Mouse (Mus musculus) hindbrain, embryonic 12.5 days (tissue): ENCODE measurements around the gene Hgf. TPM values are rescaled to one million over a fixed set of nuclear protein-coding genes. Genes with fewer than 3 reads are reported as not detected.

Source experiments
- ATAC-seq: fragments of 200-750 bp; cut with Nextera tagmentation; 2 replicates; pipeline ENCODE4 v1.8.0; 2017; ENCODE audit warnings: moderate TSS enrichment; ENCODE audit not compliant: low FRiP score
- H3K27ac ChIP-seq: fragments of 300-500 bp; sonication (generic); 2 replicates; pipeline ENCODE4 v1.5.1; 2016; ENCODE audit warnings: mild to moderate bottlenecking
- H3K27me3 ChIP-seq: fragments of 300-500 bp; sonication (generic); 2 replicates; pipeline ENCODE4 v1.6.1; 2016; ENCODE audit warnings: mild to moderate bottlenecking
- H3K36me3 ChIP-seq: fragments of 300-500 bp; sonication (generic); 2 replicates; pipeline ENCODE4 v1.6.1; 2016; ENCODE audit warnings: mild to moderate bottlenecking
- H3K4me1 ChIP-seq: fragments of 300-500 bp; sonication (generic); 2 replicates; pipeline ENCODE4 v1.6.1; 2016
- H3K4me2 ChIP-seq: fragments of 300-500 bp; sonication (generic); replicated peaks from 2 replicates; pipeline ENCODE4 v1.6.1; 2016; ENCODE audit warnings: mild to moderate bottlenecking
- H3K4me3 ChIP-seq: fragments of 300-500 bp; sonication (generic); 2 replicates; pipeline ENCODE4 v1.5.1; 2016; ENCODE audit warnings: mild to moderate bottlenecking
- H3K9ac ChIP-seq: fragments of 300-500 bp; sonication (generic); 2 replicates; pipeline ENCODE4 v1.6.1; 2016; ENCODE audit warnings: mild to moderate bottlenecking, moderate library complexity
- H3K9me3 ChIP-seq: fragments of 300-500 bp; sonication (generic); replicated peaks from 2 replicates; pipeline ENCODE4 v1.6.1; 2016; ENCODE audit warnings: mild to moderate bottlenecking
- WGBS: fragments of 180-500 bp; shearing (Covaris S2); methylation state at CpG from one replicate; pipeline ENCODE4 v1.1.7; 2016; 5-methylcytosine and 5-hydroxymethylcytosine counted together
- polyA plus RNA-seq: library from polyadenylated mRNA; unstranded; fragments of >200 nt; fragmentation: Nextera tagmentation; extraction: Ambion mirVana; gene quantifications from 2 replicates; pipeline ENCODE4 v1.2.1, GENCODE M21; 2016

Gene Hgf
- polyA plus RNA-seq: 0.97 and 1.1 TPM in 2 replicates

- 0 out of 2 replicates have a peak, but pooled peaks cover 5% of the 10 kb centered on the region for H3K4me1 ChIP-seq
- ATAC-seq: peak; percentile 73
- WGBS: 11% methylated on average over 16 of the region's 16 CpGs
- peak within 1 kb of the TSS; percentile 20 for H3K4me3 ChIP-seq
- no peak within 1 kb of the TSS for H3K9ac ChIP-seq
- peak within 1 kb of the TSS; percentile 47 for H3K4me2 ChIP-seq
- no peak within 1 kb of the TSS for H3K27ac ChIP-seq
- no peaks in the 10 kb centered on the region for H3K36me3 ChIP-seq
- no peaks in the 10 kb centered on the region for H3K9me3 ChIP-seq
- H3K27me3 ChIP-seq: no peaks in the 10 kb centered on the region; the same call in 1 of the 2 replicates
Observed at GRCm38 (mm10) chr5:16553304-16554047, at the start of gene Hgf. Gene Hgf (plus strand): TSS chr5:16553495.

GRCm38 (mm10) chr5:16506702-16507350 lies 46.5 kb upstream of the Hgf start:
- no peak overlapping the region for H3K27ac ChIP-seq
- H3K4me2 ChIP-seq: no peak overlapping the region
- no peaks in the 10 kb centered on the region for H3K36me3 ChIP-seq
- WGBS: 86% methylated on average over 4 of the region's 4 CpGs
- H3K4me3 ChIP-seq: no peak overlapping the region
- H3K9ac ChIP-seq: no peak overlapping the region
- no peaks in the 10 kb centered on the region for H3K9me3 ChIP-seq
- no peaks in the 10 kb centered on the region for H3K27me3 ChIP-seq
- ATAC-seq: no peak
- H3K4me1 ChIP-seq: no peaks in the 10 kb centered on the region

GRCm38 (mm10) chr5:16531619-16532277 lies 21.5 kb upstream of the Hgf start:
- Histone ChIP-seq H3K27ac (no peak overlapping the region), H3K9me3 (no peaks in the 10 kb centered on the region), H3K27me3 (no peaks in the 10 kb centered on the region), H3K4me3 (no peak overlapping the region), H3K4me2 (no peak overlapping the region), H3K9ac (no peak overlapping the region), H3K4me1 (no peaks in the 10 kb centered on the region), H3K36me3 (no peaks in the 10 kb centered on the region)
- WGBS: 89% methylated on average over 3 of the region's 3 CpGs
- no peak for ATAC-seq

- Histone ChIP-seq H3K4me2 (no peak overlapping the region), H3K9ac (no peak overlapping the region), H3K4me3 (no peak overlapping the region), H3K27ac (no peak overlapping the region), H3K27me3 (no peaks in the 10 kb centered on the region), H3K36me3 (no peaks in the 10 kb centered on the region), H3K9me3 (no peaks in the 10 kb centered on the region), H3K4me1 (no peaks in the 10 kb centered on the region)
- 81% methylated on average over 2 of the region's 2 CpGs for WGBS
- no peak for ATAC-seq
Observed at GRCm38 (mm10) chr5:16538067-16538466, 15.2 kb upstream of the Hgf start.

- no peak overlapping the region for H3K4me3 ChIP-seq
Observed at GRCm38 (mm10) chr5:16541561-16542116, 11.7 kb upstream of the Hgf start.

GRCm38 (mm10) chr5:16547490-16547889 lies 5.8 kb upstream of the Hgf start:
- Histone ChIP-seq H3K4me1 (no peaks in the 10 kb centered on the region), H3K27me3 (no peaks in the 10 kb centered on the region), H3K4me3 (no peak overlapping the region), H3K27ac (no peak overlapping the region), H3K9me3 (no peaks in the 10 kb centered on the region), H3K4me2 (no peak overlapping the region), H3K9ac (no peak overlapping the region), H3K36me3 (no peaks in the 10 kb centered on the region)
- 85% methylated on average over 3 of the region's 3 CpGs for WGBS
- no peak for ATAC-seq

More at GRCm38 (mm10) chr5:16541561-16542116, 11.7 kb upstream of the Hgf start:
- Histone ChIP-seq H3K9me3 (no peaks in the 10 kb centered on the region), H3K27ac (no peak overlapping the region), H3K4me2 (no peak overlapping the region), H3K4me1 (no peaks in the 10 kb centered on the region), H3K9ac (no peak overlapping the region), H3K36me3 (no peaks in the 10 kb centered on the region), H3K27me3 (no peaks in the 10 kb centered on the region)
- no peak for ATAC-seq
- WGBS: 46% methylated on average over 2 of the region's 2 CpGs

- no peak for ATAC-seq
- WGBS: 68% methylated on average over 4 of the region's 4 CpGs
Observed at GRCm38 (mm10) chr5:16552647-16553046, 648 bp upstream of the Hgf start.

GRCm38 (mm10) chr5:16560247-16560646 lies 7.0 kb downstream of the Hgf start:
- H3K27ac ChIP-seq: no peak overlapping the region
- H3K4me2 ChIP-seq: no peak overlapping the region
- 90% methylated on average over 3 of the region's 3 CpGs for WGBS
- no peaks in the 10 kb centered on the region for H3K4me1 ChIP-seq
- H3K9ac ChIP-seq: no peak overlapping the region
- H3K27me3 ChIP-seq: no peaks in the 10 kb centered on the region
- no peaks in the 10 kb centered on the region for H3K36me3 ChIP-seq
- no peak for ATAC-seq
- no peaks in the 10 kb centered on the region for H3K9me3 ChIP-seq
- no peak overlapping the region for H3K4me3 ChIP-seq

More at GRCm38 (mm10) chr5:16552647-16553046, 648 bp upstream of the Hgf start:
- no peaks in the 10 kb centered on the region for H3K9me3 ChIP-seq
- H3K9ac ChIP-seq: no peak overlapping the region
- H3K36me3 ChIP-seq: no peaks in the 10 kb centered on the region
- 0 out of 2 replicates have a peak, but pooled peaks cover 5% of the 10 kb centered on the region for H3K4me1 ChIP-seq
- H3K4me3 ChIP-seq: no peak overlapping the region
- H3K4me2 ChIP-seq: no peak overlapping the region
- no peak overlapping the region for H3K27ac ChIP-seq
- H3K27me3 ChIP-seq: no peaks in the 10 kb centered on the region; the same call in 1 of the 2 replicates

- 85% methylated on average over 4 of the region's 4 CpGs for WGBS
- H3K4me2 ChIP-seq: no peak overlapping the region
- no peak overlapping the region for H3K27ac ChIP-seq
- no peaks in the 10 kb centered on the region for H3K9me3 ChIP-seq
- no peaks in the 10 kb centered on the region for H3K4me1 ChIP-seq
- H3K36me3 ChIP-seq: no peaks in the 10 kb centered on the region
- no peaks in the 10 kb centered on the region for H3K27me3 ChIP-seq
- H3K9ac ChIP-seq: no peak overlapping the region
- ATAC-seq: no peak
- H3K4me3 ChIP-seq: no peak overlapping the region
Observed at GRCm38 (mm10) chr5:16568997-16569396, 15.7 kb downstream of the Hgf start.

- no peak overlapping the region for H3K27ac ChIP-seq
- WGBS: 75% methylated on average over 14 of the region's 14 CpGs
- ATAC-seq: no peak
- H3K9me3 ChIP-seq: no peaks in the 10 kb centered on the region
- no peak overlapping the region for H3K9ac ChIP-seq
- no peaks in the 10 kb centered on the region for H3K36me3 ChIP-seq
- H3K4me2 ChIP-seq: no peak overlapping the region
- H3K4me1 ChIP-seq: no peaks in the 10 kb centered on the region
- no peak overlapping the region for H3K4me3 ChIP-seq
- H3K27me3 ChIP-seq: no peaks in the 10 kb centered on the region
Observed at GRCm38 (mm10) chr5:16577882-16578742, 24.8 kb downstream of the Hgf start.

GRCm38 (mm10) chr5:16595699-16596098 lies 42.4 kb downstream of the Hgf start:
- 72% methylated on average over 4 of the region's 4 CpGs for WGBS
- H3K4me1 ChIP-seq: no peaks in the 10 kb centered on the region
- H3K36me3 ChIP-seq: no peaks in the 10 kb centered on the region
- H3K9ac ChIP-seq: no peak overlapping the region
- H3K27ac ChIP-seq: no peak overlapping the region; the same call in 1 of the 2 replicates
- no peaks in the 10 kb centered on the region for H3K27me3 ChIP-seq
- H3K9me3 ChIP-seq: no peaks in the 10 kb centered on the region
- peak; percentile 50; the same call in 1 of the 2 replicates for ATAC-seq
- H3K4me2 ChIP-seq: no peak overlapping the region
- no peak overlapping the region for H3K4me3 ChIP-seq
